Mouse (Mus musculus): ENCODE measurements around the gene Notch4.

Notch4 gene

DNA sequence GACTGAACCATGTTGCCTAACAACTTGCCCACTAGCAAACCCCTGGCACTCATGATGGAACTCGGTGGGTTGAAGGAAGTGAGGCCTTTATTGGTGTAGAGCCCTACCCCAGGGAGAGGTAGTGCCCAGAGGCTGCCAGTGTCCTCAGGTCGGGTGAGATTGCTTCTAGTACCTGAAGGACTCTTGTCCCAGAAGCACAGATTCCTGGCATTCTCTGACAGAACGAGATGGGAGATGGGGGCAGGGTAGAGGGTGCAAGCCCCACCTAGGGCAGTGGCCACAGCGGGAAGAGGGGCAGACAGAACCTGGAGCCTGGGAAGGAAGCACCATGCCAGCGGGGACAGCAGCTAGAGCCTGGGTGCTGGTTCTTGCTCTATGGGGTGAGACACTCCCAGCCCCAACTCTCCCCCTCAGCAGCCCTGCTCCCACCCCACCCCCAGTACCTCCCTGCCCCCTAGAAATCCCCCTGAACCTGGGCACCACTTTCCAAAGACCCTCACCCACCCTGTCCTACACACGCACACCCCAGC lies 33.6 kb downstream of the Notch4 start, which contains the start of gene Ager:
Gene Ager, plus strand, starts transcription at position 297 of the 530 bp plus-strand sequence.
- no peak for DNase-seq

DNA sequence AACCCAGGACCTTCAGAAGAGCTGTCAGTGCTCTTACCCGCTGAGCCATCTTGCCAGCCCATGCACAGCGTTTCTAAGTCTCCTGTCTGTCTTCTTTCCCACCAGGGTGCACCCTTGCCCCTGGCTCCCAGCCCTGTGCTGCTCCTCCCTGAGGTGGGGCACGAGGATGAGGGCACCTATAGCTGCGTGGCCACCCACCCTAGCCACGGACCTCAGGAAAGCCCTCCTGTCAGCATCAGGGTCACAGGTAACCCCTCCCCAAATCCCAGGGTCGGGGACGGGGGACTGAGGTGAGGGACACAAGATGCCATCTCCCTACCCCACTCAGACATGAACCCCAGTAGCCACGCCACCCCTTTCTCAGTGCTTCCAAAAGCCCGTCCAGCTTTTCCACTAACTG lies 35.8 kb downstream of the Notch4 start:
- DNase-seq, result no peak

DNA sequence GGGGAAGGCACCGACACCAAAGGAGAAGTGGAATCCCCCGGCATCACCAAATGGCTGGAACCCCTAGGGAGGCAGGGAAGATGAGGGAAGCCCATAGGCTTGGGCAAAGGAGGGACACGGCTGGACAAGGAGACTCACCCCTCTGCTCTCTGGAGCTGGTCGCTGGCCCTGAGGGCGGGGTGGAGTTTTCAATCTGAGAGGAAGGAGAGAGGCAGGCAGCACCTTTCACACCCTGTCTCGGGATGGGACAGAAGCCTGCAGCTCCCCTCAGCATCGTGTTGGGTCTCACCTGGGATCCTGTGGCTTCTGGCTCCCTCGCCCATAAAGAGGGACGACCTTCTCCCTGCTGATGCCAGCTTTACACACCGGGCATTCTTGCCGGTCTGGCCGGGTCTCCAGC lies 37.7 kb downstream of the Notch4 start:
- DNase-seq, result no peak

DNA sequence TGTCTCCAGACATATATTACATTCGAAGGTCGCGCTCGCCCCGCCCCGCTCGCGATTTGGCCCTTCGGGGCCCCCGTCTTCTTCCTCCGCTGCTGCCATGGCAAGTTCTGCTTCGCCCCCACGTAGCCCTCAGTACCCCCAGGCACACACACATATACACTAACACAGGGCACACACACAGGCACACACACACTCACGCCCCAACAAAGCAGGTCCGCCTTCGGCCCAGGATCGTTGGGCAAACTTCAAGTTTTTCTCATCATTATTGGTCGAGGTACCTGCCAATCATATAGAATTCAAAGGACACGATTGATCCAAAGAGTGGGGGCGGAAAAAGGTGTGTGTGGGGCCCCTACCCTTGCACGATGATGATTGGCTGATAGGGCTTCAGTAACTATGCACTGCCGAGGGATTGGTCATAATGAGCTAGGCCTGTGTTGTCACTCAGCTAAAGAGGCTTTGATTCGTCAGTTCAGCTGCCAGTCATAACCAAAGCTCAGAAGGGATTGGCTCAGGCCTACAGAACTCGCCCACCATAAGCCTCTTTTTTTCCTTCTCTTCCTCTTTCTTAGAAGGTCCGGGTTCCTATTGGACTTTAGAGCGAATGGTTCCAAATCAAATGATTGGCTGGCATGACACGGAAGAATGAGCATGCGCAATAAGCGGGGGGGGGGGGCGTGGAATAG lies 39.5 kb downstream of the Notch4 start, which contains the start of gene Rnf5:
Gene Rnf5, minus strand, starts transcription at position 316 of the 686 bp plus-strand sequence.
- DNase-seq, result peak; percentile 100

DNA sequence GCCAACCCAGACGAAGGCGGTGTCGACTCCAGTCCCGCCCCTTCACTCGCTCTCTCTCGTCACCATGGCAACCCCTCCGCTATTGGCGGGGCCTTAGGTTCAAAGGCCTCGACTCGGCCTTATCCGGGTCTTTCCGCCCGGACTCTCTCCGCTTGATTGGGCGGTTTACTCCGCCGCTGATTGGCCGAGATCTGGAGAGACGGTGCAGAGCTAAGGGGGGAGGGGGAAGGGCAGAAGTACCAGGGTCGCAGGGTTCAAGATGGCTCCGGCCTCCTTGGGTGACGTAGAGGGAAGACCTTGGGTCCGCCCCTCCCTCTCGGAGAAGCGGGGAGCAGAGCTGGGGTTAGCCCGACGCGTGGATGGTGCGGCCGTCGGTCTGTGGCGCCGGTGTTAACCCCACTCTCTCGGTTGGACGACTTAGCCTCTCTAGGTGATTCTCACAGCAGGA lies 40.0 kb downstream of the Notch4 start, which contains the start of gene Agpat1:
Gene Agpat1, plus strand, starts transcription at position 202 of the 448 bp plus-strand sequence.
- DNase-seq, result peak; percentile 100

DNA sequence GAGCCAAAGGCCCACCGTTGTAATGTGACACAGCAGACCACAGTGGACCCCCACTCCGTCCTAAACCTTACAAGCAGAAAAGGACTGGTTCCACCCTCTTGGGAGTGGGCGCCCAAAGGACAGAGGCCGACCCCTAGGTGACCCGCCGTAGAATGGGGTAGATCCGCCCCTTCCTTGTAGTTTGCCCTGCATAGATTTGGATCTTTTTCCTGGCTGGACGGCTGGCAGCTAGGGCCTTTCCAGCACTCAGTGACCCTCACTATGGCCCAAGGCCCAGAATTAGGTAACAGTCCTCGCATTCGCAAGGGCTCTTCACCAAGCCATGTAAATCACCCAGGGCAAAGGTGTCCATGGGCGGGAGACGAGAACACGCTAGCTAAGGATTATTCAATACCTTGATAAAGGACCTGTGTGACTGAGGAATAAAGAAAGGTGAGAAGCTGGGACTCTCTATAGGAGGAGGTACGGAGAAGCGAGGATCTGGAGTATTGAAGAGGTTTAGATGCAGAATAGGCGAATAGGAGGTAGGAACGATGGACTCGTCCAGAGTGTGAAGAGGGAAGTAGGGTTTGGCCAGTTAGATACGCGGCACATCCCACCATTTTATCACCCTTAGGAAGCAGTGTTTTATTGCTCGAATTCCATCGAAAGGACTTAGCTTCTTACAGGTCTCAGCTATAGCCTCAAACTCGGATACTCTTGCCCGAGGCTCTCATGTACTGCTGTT lies 40.6 kb downstream of the Notch4 start:
- DNase-seq, result peak; percentile 94

DNA sequence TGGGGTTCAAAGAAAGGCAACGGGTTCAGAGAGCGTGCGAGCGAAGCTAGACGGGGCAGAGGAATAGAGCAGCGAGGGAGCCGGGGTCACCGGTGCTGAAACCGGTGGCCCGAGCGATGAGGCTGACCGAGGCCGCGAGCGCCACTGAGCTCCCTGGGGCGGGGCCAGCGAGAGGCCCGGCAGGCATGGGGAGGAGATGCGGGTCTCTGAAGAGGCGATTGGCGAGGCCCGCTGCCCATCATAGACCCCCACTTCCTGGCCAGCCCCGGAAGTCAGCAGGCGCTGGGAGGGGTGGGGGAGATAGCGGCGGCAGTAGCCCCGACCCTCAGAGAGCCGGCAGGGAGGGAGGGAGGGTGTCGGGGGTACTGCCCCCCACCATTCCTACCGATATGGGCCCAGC lies 41.5 kb downstream of the Notch4 start:
- DNase-seq, result peak; percentile 100

DNA sequence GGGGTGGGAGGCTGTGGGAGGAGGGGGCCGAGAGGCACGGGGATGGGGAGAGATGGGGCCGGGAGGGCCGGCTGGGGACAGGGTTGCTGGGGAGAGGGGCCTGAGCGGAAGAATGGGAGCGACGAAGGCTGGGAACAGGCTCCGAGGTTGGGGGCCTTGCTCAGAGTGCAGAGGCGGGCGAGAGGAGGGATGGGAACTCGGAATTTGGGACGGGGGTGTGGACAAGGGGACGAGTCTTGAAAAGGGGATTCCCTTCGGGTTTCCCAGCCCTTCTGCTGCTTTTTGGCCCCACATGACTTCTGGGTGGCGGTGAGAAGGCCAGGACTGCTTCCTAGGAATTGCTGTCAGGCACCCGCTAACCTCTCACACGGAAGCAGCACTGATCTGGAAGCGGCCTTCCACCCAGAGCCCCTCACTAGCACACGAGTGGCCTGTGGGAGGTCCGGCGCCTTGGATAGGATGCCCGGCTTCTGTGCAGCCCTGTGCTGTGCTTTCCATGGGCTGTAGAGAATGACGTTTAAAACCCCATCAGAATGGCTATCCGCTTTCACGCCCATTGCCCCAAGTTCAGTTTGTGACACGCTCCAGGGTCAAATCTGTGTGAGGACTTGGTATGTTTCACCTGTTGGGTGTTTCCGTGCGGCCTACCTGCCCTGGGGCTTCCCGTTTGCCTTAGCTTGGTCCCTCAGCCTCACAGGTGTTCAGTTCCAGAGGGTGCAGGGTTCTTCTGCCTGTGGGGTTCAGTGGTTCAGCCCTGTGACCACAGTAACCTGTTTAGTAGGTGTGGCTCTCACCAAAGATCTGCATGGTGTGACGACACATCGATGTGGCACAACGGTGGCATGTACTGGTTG lies 42.3 kb downstream of the Notch4 start:
- DNase-seq, result peak; percentile 95

DNA sequence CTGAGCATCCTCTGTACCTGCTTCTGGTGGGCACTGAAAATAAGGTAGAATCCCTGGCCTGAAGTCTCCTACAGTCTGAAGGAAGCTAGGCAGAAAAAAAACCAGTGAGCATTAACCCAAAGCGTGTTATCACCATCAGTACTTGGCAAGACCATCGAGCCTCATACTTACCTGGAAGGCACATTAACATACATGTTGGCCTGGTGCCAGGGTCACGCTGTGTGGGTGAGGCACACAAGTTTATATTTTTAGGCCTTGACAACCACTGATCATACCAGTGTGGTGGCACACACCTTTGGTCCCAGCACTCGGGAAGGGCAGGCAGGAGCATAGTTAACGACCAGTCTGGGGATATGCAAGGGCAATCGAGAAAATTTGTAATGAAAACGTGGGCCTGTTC lies 43.9 kb downstream of the Notch4 start:
- DNase-seq, result no peak

DNA sequence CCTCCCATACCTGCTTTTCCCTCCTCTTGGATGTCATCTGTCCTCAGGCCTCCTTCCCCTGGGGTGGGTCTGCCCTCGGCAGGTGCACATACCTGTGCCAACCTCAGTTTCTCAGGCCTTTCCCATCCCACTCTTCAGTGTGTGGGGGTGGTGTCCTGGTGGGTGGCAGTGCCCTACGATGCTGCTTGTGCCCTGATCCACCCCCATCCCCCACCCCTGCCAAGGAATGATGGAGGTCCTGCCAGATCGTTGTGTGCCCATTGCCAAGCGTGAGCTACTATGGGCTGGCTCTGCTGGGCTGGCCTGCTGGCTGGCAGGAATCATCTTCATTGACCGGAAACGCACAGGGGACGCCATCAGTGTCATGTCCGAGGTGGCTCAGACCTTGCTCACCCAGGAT lies 47.0 kb downstream of the Notch4 start:
- no peak for DNase-seq

DNA sequence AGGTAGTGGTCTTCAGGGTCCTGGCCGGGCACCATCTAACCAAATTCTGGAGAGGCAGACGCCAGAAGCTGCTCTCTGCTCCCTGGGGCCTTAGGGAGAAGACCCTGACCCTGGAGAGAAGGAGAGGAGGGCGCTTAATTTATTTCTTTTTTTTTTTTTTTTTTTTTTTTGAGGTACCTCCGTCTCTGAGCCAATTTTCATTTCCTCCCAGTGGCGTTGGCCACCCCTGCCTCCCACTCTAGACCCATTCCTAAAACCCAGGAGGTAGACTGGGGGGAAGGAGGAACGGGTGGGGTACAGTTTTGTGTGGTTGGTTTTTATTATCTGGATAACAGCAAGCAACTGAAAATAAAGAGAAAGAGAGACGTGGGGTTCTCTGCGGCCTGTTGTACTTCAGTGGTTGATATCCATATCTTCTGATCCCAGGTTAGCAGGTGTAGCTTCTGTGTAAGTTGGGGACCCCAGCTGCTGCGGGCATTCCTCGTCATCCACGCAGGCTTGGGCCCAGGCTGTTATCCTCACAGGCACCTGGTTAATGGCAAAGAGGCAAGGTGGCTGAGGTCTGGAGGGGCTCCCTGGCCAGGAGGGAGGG lies 49.1 kb downstream of the Notch4 start:
- no peak for DNase-seq

DNA sequence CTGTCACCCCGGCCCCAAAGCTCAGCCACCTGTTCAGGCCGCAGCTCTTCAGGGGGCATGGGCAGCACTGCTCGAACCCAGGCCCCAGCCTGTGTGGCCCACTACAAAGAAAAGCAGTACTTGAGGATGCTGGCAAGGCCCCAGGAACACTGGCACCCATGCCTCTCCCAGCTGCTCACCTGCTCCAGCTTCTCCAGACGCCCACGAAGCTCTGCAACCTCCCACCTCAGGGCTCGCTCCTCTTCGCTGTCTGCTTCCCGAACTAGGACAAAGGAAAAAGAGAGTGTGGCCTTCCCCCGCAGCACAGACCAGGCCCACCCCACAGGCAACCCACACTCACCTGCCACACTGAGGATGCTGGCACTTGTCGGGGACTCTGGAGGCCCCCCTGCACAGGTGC lies 49.8 kb downstream of the Notch4 start:
- DNase-seq, result no peak

DNA sequence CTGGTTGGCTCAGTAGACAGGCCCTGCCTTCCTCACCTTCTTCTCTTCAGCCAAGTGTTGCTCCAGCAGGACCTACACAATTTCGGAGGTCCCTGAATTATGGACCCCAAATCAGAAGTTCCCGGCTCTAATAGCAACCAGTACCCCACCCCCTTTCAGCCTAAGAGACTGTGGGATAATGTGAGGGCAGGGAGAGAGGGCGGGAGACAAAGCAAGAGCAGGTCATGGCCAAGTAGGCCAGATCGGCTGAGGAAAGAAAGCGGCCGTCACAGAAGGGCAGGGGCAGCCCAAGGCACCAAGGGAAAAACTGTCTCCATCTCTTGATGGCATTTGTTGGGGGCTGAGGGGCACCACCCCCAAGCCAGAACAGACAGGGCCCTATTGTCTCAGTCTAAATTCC lies 51.8 kb downstream of the Notch4 start, which contains the start of gene Egfl8:
Gene Egfl8, minus strand, starts transcription at position 101 of the 400 bp plus-strand sequence.
- DNase-seq, result no peak

DNA sequence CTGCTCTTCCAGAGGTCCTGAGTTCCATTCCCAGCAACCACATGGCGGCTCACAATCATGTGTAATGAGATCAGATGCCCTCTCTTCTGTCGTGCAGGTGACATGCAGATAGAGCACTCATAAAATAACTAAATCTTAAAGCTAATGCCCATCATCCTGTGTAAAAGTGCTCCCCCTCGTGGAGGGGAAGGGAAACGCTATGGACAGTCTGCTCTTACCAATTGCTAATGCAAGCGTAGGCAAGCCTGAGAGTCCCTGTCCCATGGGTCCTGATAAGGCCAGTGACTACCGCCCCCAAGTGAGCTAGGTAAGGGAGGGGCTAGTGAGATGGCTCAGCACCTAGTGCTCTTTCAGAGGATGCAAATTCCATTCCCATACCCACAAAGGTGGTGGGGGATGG lies 54.9 kb downstream of the Notch4 start:
- no peak for DNase-seq

DNA sequence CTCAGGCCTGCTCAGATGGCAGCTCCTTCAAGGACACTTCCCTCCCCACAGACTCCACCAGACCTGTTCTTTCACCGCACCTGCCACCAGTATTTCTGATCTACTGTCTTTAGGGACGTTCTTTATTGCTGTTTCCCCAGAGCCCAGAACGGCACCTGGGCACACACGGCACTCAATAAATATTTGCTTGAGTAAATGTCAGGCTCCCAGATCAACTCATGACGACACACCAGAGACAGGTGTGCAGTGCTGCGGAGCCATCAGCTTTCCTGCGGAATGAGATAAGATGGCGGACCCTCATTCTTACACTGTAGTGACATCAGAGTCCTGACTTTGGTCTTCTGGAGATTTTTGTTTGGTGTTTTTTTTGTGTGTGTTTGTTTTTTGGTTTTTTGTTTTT lies 56.9 kb downstream of the Notch4 start:
- DNase-seq, result no peak

DNA sequence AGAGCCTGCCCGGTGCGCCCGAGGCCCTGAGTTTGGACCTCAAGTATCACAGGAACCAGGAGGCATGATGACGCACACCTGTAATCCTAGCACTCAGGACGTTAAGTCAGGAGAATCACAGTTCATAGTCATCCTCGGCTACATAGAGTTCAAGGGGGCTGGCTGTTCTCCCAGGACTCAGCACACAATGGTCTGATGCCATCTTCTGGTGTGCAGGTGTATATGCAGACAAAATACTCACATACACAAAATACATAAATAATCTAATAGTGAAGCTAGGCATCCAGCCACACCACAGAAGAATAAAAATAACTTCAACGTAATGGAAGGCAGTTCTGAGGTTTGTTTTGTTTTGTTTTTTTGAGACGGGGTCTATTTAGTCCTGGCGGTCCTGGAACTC lies 59.1 kb downstream of the Notch4 start:
- DNase-seq, result no peak

DNA sequence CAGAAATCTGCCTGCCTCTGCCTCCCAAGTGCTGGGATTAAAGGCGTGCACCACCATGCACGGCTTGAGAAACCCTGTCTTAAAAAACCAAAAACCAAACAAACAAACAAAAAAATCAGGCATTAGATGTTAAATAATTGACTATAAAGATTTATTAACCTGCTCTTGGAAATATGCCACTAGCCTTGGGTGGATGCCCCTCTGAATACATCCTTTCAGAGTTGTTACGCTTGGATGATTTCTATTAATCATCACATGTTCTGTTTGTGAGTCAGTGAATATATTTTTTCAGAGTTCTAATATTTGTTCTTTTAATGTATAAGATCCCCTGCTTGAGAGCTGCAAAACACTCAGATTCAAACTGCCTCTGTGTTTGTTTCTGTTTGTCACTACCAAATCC lies 60.9 kb downstream of the Notch4 start:
- no peak for DNase-seq

DNA sequence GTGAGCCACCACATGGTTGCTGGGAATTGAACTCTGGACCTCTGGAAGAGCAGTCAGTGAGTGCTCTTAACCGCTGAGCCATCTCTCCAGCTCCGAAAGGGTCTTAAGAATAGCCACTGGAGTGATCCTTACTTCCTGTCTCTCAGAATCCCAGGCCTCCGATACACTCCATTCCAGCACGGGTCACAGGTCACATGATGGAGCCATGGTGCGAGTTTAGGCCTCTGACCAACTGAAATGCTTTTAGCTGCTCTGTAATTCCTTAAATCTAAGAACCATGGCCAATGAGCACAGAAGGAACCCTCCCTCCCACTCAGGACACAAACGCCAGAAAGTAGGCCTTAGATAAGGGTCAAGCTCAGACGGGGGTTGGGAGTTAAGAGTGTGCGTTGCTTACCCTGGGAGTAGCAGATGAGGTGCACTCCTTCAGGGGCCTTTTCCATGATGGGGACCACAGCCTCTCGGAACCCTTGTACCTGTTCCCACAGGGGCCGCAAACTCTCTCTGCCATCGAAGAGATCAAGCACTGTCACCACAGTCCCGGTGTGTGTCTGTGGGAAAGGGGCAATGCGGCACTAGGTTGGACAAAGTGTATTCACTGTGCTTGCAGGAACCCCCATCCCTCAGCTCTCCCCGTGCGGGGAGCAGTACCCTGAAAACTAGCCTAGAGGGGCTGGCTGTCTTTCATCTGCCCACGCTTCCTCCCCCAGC lies 62.1 kb downstream of the Notch4 start:
- DNase-seq, result no peak

DNA sequence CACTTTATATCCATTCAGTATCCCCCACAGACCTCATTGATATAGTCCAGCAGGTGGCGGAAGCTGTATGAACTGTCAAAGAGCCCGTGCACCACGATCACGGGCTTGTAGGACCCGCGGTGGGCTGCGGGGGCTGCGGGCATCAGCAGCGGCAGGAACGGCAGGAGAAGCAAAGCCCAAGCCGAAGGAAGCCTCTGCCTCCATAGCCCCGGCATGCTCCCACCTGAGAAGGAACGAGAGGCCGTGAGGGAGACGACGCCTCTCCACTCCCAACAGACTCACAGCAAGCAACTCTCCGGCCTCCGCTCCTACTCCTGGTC lies 62.7 kb downstream of the Notch4 start:
- DNase-seq, result peak; percentile 96

DNA sequence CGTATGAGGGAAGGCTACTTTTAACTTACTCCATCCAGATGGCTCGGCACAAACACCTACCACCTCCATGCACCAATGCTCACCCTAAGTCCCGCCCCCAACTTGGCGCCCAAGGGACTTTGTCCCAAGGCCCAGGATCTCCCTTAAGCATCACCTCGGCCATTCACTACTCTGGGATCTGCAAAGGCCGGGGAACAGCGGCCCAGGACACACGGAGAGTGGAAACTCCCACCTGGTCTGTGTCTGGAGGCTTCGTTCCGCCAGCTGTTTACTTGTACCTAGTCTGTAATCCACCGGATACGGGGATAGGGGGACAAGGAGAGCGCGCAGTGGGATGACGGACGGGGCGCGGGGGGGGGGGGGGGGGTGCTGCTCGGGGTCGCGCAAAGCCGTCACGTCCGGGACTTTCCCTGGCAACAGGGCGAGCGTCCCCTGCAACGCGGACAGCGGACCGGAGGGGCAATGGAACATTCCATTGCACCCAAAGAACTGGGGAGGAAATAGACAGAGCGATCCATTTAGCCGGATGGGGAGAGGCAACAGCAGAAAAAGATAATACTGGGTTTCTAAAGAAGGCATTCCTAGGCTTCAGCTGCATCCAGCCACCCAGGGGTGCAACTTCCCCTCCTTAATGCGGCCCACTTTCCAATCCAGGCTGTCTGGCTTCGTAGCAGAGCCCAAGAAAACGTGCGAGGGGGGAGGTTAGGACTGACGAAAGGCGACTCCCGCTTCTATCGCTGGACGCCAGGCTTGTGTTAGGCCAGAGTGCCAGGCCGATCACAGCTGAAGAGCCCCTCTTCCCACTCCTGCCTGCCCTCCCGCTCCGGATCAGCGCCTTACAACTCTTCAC lies 63.2 kb downstream of the Notch4 start:
- peak; percentile 99 for DNase-seq
